Mouse (Mus musculus) liver, adult 2 months (tissue): ENCODE data around the gene Pjvk. TPM values are rescaled to one million over a fixed set of nuclear protein-coding genes. Genes with fewer than 3 reads are reported as not detected.

Experiments used
- DNase-seq: peaks from one replicate; pipeline ENCODE4 v3.0.0-alpha.2; 2011; ENCODE audit warnings: low read depth, low spot score; ENCODE audit errors: extremely low read depth
- H3K27ac ChIP-seq: fragments of 200-500 bp; replicated peaks from 2 replicates; pipeline ENCODE4 v1.5.1; 2012; ENCODE audit warnings: low read depth, mild to moderate bottlenecking, control low read depth, inconsistent platforms, low read length; ENCODE audit not compliant: insufficient read depth
- H3K27me3 ChIP-seq: fragments of 200-500 bp; 2 replicates; pipeline ENCODE4 v1.6.1; 2012; ENCODE audit warnings: mild to moderate bottlenecking, moderate library complexity, low read length, inconsistent platforms; ENCODE audit not compliant: control insufficient read depth, insufficient read depth
- H3K36me3 ChIP-seq: fragments of 200-500 bp; 2 replicates; pipeline ENCODE4 v1.6.1; 2012; ENCODE audit warnings: low read length, inconsistent platforms; ENCODE audit not compliant: control insufficient read depth, insufficient read depth
- H3K4me1 ChIP-seq: fragments of 200-500 bp; 2 replicates; pipeline ENCODE4 v1.6.1; 2011; ENCODE audit warnings: low read length; ENCODE audit not compliant: control insufficient read depth, insufficient read depth
- H3K4me3 ChIP-seq: fragments of 200-500 bp; 2 replicates; pipeline ENCODE4 v1.5.1; 2011; ENCODE audit warnings: low read depth, mild to moderate bottlenecking, control low read depth, low read length, moderate library complexity; ENCODE audit not compliant: insufficient read depth
- H3K79me2 ChIP-seq: fragments of 200-500 bp; 2 replicates; pipeline ENCODE4 v1.6.1; 2012; ENCODE audit warnings: inconsistent platforms, mild to moderate bottlenecking, low read length, moderate library complexity; ENCODE audit not compliant: control insufficient read depth, insufficient read depth
- H3K9ac ChIP-seq: fragments of 200-500 bp; 2 replicates; pipeline ENCODE4 v1.6.1; 2012; ENCODE audit warnings: low read depth, mild to moderate bottlenecking, control low read depth, inconsistent platforms, low read length
- CTCF ChIP-seq: fragments of 200-500 bp; IDR thresholded peaks from 2 replicates; pipeline ENCODE4 v1.5.1; 2011; ENCODE audit warnings: low read depth, low read length, control low read depth
- POLR2A ChIP-seq: fragments of 200-500 bp; IDR thresholded peaks from 2 replicates; pipeline ENCODE4 v1.6.1; 2011; ENCODE audit warnings: low read length, control low read depth; ENCODE audit not compliant: insufficient read depth; ENCODE audit errors: extremely low read depth
- WGBS: fragments of 180-500 bp; shearing (Covaris S2); methylation state at CpG from one replicate; pipeline ENCODE4 v1.1.7; 2018; 5-methylcytosine and 5-hydroxymethylcytosine counted together
- polyA plus RNA-seq: library from polyadenylated mRNA; depleted of rRNA; stranded (reverse); fragments of >200 nt; gene quantifications from 2 replicates; pipeline ENCODE4 v1.2.3, GENCODE M21; 2012; rRNA removed
- total RNA-seq: library from RNA; depleted of rRNA; stranded (reverse); fragments of >200 nt; gene quantifications from 2 replicates; pipeline ENCODE4 v1.2.3, GENCODE M21; 2014; rRNA removed

Pjvk gene
- total and polyA plus RNA-seq, 2 experiments, result not detected

DNA sequence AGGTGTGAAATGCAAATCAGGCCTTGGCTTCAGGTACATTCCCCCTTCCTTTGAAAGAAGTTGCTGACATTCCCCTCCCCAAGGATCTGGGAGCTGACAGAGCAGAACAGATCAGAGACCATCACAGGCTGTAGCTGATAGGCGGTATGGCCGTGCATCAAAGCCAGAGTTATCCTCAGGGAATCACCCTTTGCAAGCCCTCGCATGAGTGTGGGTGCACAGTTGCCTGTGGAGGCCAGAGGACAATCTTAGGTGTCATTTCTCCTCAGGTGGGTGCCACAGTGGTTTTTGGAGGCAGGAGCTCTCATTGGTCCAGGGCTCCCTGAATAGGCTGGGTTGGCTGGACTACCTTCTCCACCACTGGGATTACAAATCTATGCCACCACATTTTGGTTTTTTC, 53.9 kb downstream of the Pjvk start:
- peaks cover 11% of the 10 kb centered on the region; the same call in 1 of the 2 replicates for H3K36me3 ChIP-seq
- no peaks in the 10 kb centered on the region for H3K4me1 ChIP-seq
- no peaks in the 10 kb centered on the region for H3K27me3 ChIP-seq
- 99% methylated on average over 3 of the region's 3 CpGs for WGBS
- no peak for DNase-seq
- TF ChIP-seq CTCF, result no peak
- no peak for TF ChIP-seq POLR2A
- no peaks in the 10 kb centered on the region for H3K79me2 ChIP-seq
- no peak overlapping the region for H3K27ac ChIP-seq
- H3K9ac ChIP-seq, result no peak overlapping the region
- H3K4me3 ChIP-seq, result no peak overlapping the region

GRCm38 (mm10) chr2:76702751-76703150, 54.5 kb downstream of the Pjvk start:
- no peak for TF ChIP-seq CTCF
- TF ChIP-seq POLR2A, result no peak
- Histone ChIP-seq H3K9ac (no peak overlapping the region), H3K36me3 (peaks cover 8% of the 10 kb centered on the region; the same call in 1 of the 2 replicates), H3K4me1 (no peaks in the 10 kb centered on the region), H3K79me2 (no peaks in the 10 kb centered on the region), H3K27ac (no peak overlapping the region), H3K4me3 (no peak overlapping the region), H3K27me3 (no peaks in the 10 kb centered on the region)
- 85% methylated on average over 5 of the region's 5 CpGs for WGBS
- no peak for DNase-seq

GRCm38 (mm10) chr2:76705655-76706054, 57.4 kb downstream of the Pjvk start:
- Histone ChIP-seq H3K79me2 (no peaks in the 10 kb centered on the region), H3K4me1 (no peaks in the 10 kb centered on the region), H3K27ac (no peak overlapping the region), H3K4me3 (no peak overlapping the region), H3K36me3 (peaks cover 7% of the 10 kb centered on the region; the same call in 1 of the 2 replicates), H3K27me3 (no peaks in the 10 kb centered on the region), H3K9ac (no peak overlapping the region)
- TF ChIP-seq CTCF (no peak), POLR2A (no peak)
- no peak for DNase-seq
- WGBS, result 96% methylated on average over 13 of the region's 13 CpGs

Other genes starting within 250 kb of the Pjvk start
- gene Osbpl6, start 242.0 kb upstream of the Pjvk start, total RNA-seq, result 0.09 and 0.27 TPM in 2 replicates
- gene Osbpl6, start 242.0 kb upstream of the Pjvk start, polyA plus RNA-seq, result 0.12 and 0.44 TPM in 2 replicates
- gene Prkra, start 461 bp upstream of the Pjvk start, total RNA-seq, result 24.8 and 26.9 TPM in 2 replicates
- gene Prkra, start 461 bp upstream of the Pjvk start, polyA plus RNA-seq, result 11.2 and 12.0 TPM in 2 replicates
- gene Fkbp7, start 24.6 kb downstream of the Pjvk start, total RNA-seq, result 4.4 and 9.5 TPM in 2 replicates
- gene Fkbp7, start 24.6 kb downstream of the Pjvk start, polyA plus RNA-seq, result 0.71 and 1.1 TPM in 2 replicates
- 13.5 and 14.3 TPM in 2 replicates for gene Plekha3, start 26.8 kb downstream of the Pjvk start, total RNA-seq
- 7.4 and 9.3 TPM in 2 replicates for gene Plekha3, start 26.8 kb downstream of the Pjvk start, polyA plus RNA-seq